In genomic region chr3:95285390-95285789, GRCm38 (mm10) we compare ENCODE assay signal across 18 mouse cellular contexts. TPM values are rescaled to one million over a fixed set of nuclear protein-coding genes. Genes with fewer than 3 reads are reported as not detected.
A peak's percentile ranks its signal among the peaks of the same experiment; 100 is the strongest.
DNase-seq lines count a peak whose midpoint lies in the region; ATAC-seq and TF ChIP-seq lines count a peak whose summit lies in the region.
"Had no signal": no experiment of that assay in that cellular context is flagged by ENCODE, and none has a peak within 500 bp of the region (broad histone marks: within the 10 kb centered on the region; RNA-seq: fewer than 3 reads in every experiment).

No protein-coding gene starts in this region.

- H3K9ac ChIP-seq in forebrain, embryonic 14.5 days (ENCODE audit: low read length) = 0 out of 2 replicates have a peak overlapping the region, but pooled peaks have one; percentile 17
- H3K9ac ChIP-seq in forebrain, postnatal 0 days = no peak overlapping the region
- H3K9ac ChIP-seq in midbrain, embryonic 12.5 days (replicated peaks) = no peak overlapping the region
- H3K9ac ChIP-seq in midbrain, embryonic 15.5 days = no peak overlapping the region
- H3K9ac ChIP-seq: embryonic facial prominence, embryonic 12.5 days had no signal

- H3K9me3 ChIP-seq in forebrain, embryonic 14.5 days (replicated peaks; ENCODE audit: control insufficient read depth, low read length) = no peaks in the 10 kb centered on the region
- H3K9me3 ChIP-seq in forebrain, postnatal 0 days (ENCODE audit: low read length) = no peaks in the 10 kb centered on the region
- H3K9me3 ChIP-seq in midbrain, embryonic 12.5 days = no peaks in the 10 kb centered on the region
- H3K9me3 ChIP-seq in midbrain, embryonic 15.5 days = no peaks in the 10 kb centered on the region
- H3K9me3 ChIP-seq: embryonic facial prominence, embryonic 12.5 days; heart, embryonic 12.5 days; neural tube, embryonic 12.5 days had no signal

- no peak for DNase-seq in forebrain, embryonic 14.5 days (ENCODE audit: low spot score)
- no peak for DNase-seq in forebrain, postnatal 0 days
- no peak for DNase-seq in left cerebral cortex, adult 2 months (ENCODE audit: extremely low spot score in 1 of 2, low spot score in 2 of 2)
- no peak for DNase-seq in left cerebral cortex, adult 8-10 months (ENCODE audit: low spot score in 2 of 2)
- no peak for DNase-seq in retina, postnatal 1 day
- DNase-seq in frontal cortex, postnatal 36 days (ENCODE audit: low spot score in 2 of 2) = no peak
- DNase-seq: cerebellum, adult 11 months; heart, postnatal 36 days; lung, postnatal 36 days; right cerebral cortex, postnatal 4 days; thymus, postnatal 14 days had no signal

- H3K36me3 ChIP-seq in forebrain, embryonic 14.5 days (ENCODE audit: control insufficient read depth, insufficient read depth, low read length) = peaks cover 33% of the 10 kb centered on the region
- H3K36me3 ChIP-seq in forebrain, postnatal 0 days (ENCODE audit: insufficient read depth) = peaks cover 11% of the 10 kb centered on the region; the same call in 1 of the 2 replicates
- H3K36me3 ChIP-seq in midbrain, embryonic 12.5 days = peaks cover 25% of the 10 kb centered on the region
- peaks cover 6% of the 10 kb centered on the region; the same call in 1 of the 2 replicates for H3K36me3 ChIP-seq in midbrain, embryonic 15.5 days (replicated peaks)

- no peak for ATAC-seq in forebrain, embryonic 14.5 days
- no peak for ATAC-seq in forebrain, postnatal 0 days
- no peak for ATAC-seq in midbrain, embryonic 12.5 days (ENCODE audit: low FRiP score, low read depth)
- no peak for ATAC-seq in midbrain, embryonic 15.5 days (replicated peaks)

- intact Hi-C loops in left cerebral cortex, adult 2 months (cut with DNase I) = no loop called here

- peaks cover 11% of the 10 kb centered on the region for H3K4me1 ChIP-seq in forebrain, embryonic 14.5 days (ENCODE audit: control insufficient read depth, insufficient read depth, low read length)
- H3K4me1 ChIP-seq in forebrain, postnatal 0 days (ENCODE audit: insufficient read depth) = peaks cover 11% of the 10 kb centered on the region
- H3K4me1 ChIP-seq in midbrain, embryonic 12.5 days = peaks cover 20% of the 10 kb centered on the region
- H3K4me1 ChIP-seq in midbrain, embryonic 15.5 days = peaks cover 28% of the 10 kb centered on the region

- no peak overlapping the region for H3K27ac ChIP-seq in forebrain, embryonic 14.5 days (ENCODE audit: low read depth, low read length)
- H3K27ac ChIP-seq in forebrain, postnatal 0 days (ENCODE audit: low read depth, low read length) = no peak overlapping the region
- peak overlapping the region; percentile 28 for H3K27ac ChIP-seq in left cerebral cortex, adult 2 months
- H3K27ac ChIP-seq in midbrain, embryonic 12.5 days (replicated peaks) = no peak overlapping the region
- H3K27ac ChIP-seq in midbrain, embryonic 15.5 days = no peak overlapping the region
- H3K27ac ChIP-seq: embryonic facial prominence, embryonic 12.5 days; neural tube, embryonic 12.5 days had no signal

- no peak for TF ChIP-seq CTCF in forebrain, postnatal 0 days (IDR thresholded peaks at IDR 0.05; ENCODE audit: low read depth)
- no peak for TF ChIP-seq CTCF in left cerebral cortex, adult 2 months (IDR thresholded peaks at IDR 0.05)

- H3K4me2 ChIP-seq in forebrain, embryonic 14.5 days (ENCODE audit: low read length) = no peak overlapping the region
- no peak overlapping the region for H3K4me2 ChIP-seq in forebrain, postnatal 0 days (ENCODE audit: low read depth)
- peak overlapping the region; percentile 6; the same call in 1 of the 2 replicates for H3K4me2 ChIP-seq in midbrain, embryonic 12.5 days (replicated peaks)
- H3K4me2 ChIP-seq in midbrain, embryonic 15.5 days = no peak overlapping the region
- H3K4me2 ChIP-seq: embryonic facial prominence, embryonic 12.5 days; heart, embryonic 12.5 days had no signal

- WGBS in forebrain, embryonic 14.5 days = 96% methylated on average over 5 of the region's 5 CpGs
- 90% methylated on average over 5 of the region's 5 CpGs for WGBS in forebrain, postnatal 0 days
- 96% methylated on average over 5 of the region's 5 CpGs for WGBS in midbrain, embryonic 12.5 days
- 93% methylated on average over 5 of the region's 5 CpGs for whole genome bisulfite sequencing in midbrain, embryonic 15.5 days

- H3K4me3 ChIP-seq in forebrain, embryonic 14.5 days (ENCODE audit: low read depth, low read length) = no peak overlapping the region
- H3K4me3 ChIP-seq in forebrain, postnatal 0 days (ENCODE audit: low read depth, low read length) = no peak overlapping the region
- no peak overlapping the region for H3K4me3 ChIP-seq in left cerebral cortex, adult 2 months
- no peak overlapping the region for H3K4me3 ChIP-seq in midbrain, embryonic 12.5 days
- H3K4me3 ChIP-seq in midbrain, embryonic 15.5 days = no peak overlapping the region
- H3K4me3 ChIP-seq: embryonic facial prominence, embryonic 12.5 days; heart, embryonic 12.5 days; neural tube, embryonic 12.5 days had no signal

- no peaks in the 10 kb centered on the region for H3K27me3 ChIP-seq in forebrain, embryonic 14.5 days (replicated peaks; ENCODE audit: control insufficient read depth, insufficient read depth, low read length)
- no peaks in the 10 kb centered on the region for H3K27me3 ChIP-seq in forebrain, postnatal 0 days (ENCODE audit: insufficient read depth, low read length)
- H3K27me3 ChIP-seq in midbrain, embryonic 12.5 days = no peaks in the 10 kb centered on the region
- H3K27me3 ChIP-seq in midbrain, embryonic 15.5 days (replicated peaks) = no peaks in the 10 kb centered on the region
- H3K27me3 ChIP-seq: embryonic facial prominence, embryonic 12.5 days; heart, embryonic 12.5 days; neural tube, embryonic 12.5 days had no signal

RNA-seq across cellular contexts. Expression of gene Prune1, which starts 3.5 kb away (rescaled TPM):
- 40.7 and 42.7 TPM in 2 replicates for polyA plus RNA-seq in forebrain, embryonic 14.5 days (2014; fragmentation: Nextera tagmentation; extraction: Ambion mirVana)
- total RNA-seq in forebrain, postnatal 0 days (2014; rRNA removed) = 47.2 and 59.0 TPM in 2 replicates
- polyA plus RNA-seq in forebrain, postnatal 0 days (2015; fragmentation: Nextera tagmentation; extraction: Ambion mirVana) = 51.4 and 60.4 TPM in 2 replicates
- 10 to 100 TPM; 22.1 to 23.5 TPM for total RNA-seq in left cerebral cortex, adult 2 months (2021)
- 10 to 100 TPM; 24.0 to 27.2 (median 25.2) TPM for total RNA-seq in left cerebral cortex, adult 8-10 months (2022)
- 33.1 and 35.7 TPM in 2 replicates for polyA plus RNA-seq in midbrain, embryonic 12.5 days (2016; fragmentation: Nextera tagmentation; extraction: Ambion mirVana)
- 67.9 and 76.9 TPM in 2 replicates for polyA plus RNA-seq in midbrain, embryonic 15.5 days (2015; fragmentation: Nextera tagmentation; extraction: Ambion mirVana)

RNA-seq across cellular contexts. Expression of gene Mindy1, which starts 4.2 kb away (rescaled TPM):
- polyA plus RNA-seq in forebrain, embryonic 14.5 days (2014; fragmentation: Nextera tagmentation; extraction: Ambion mirVana) = 48.6 and 50.7 TPM in 2 replicates
- total RNA-seq in forebrain, postnatal 0 days (2014; rRNA removed) = 29.5 and 35.4 TPM in 2 replicates
- 33.6 and 38.9 TPM in 2 replicates for polyA plus RNA-seq in forebrain, postnatal 0 days (2015; fragmentation: Nextera tagmentation; extraction: Ambion mirVana)
- 10 to 100 TPM; 19.9 to 21.5 TPM for total RNA-seq in left cerebral cortex, adult 2 months (2021)
- 10 to 100 TPM; 20.7 to 24.3 (median 22.4) TPM for total RNA-seq in left cerebral cortex, adult 8-10 months (2022)
- 46.6 and 47.6 TPM in 2 replicates for polyA plus RNA-seq in midbrain, embryonic 12.5 days (2016; fragmentation: Nextera tagmentation; extraction: Ambion mirVana)
- 43.0 and 43.7 TPM in 2 replicates for polyA plus RNA-seq in midbrain, embryonic 15.5 days (2015; fragmentation: Nextera tagmentation; extraction: Ambion mirVana)

RNA-seq across cellular contexts. Expression of gene Anxa9, which starts 21.6 kb away (rescaled TPM):
- 0.27 and 0.64 TPM in 2 replicates for polyA plus RNA-seq in forebrain, embryonic 14.5 days (2014; fragmentation: Nextera tagmentation; extraction: Ambion mirVana)
- total RNA-seq in forebrain, postnatal 0 days (2014; rRNA removed) = 0.14 and 0.54 TPM in 2 replicates
- 0.24 and 0.40 TPM in 2 replicates for polyA plus RNA-seq in forebrain, postnatal 0 days (2015; fragmentation: Nextera tagmentation; extraction: Ambion mirVana)
- total RNA-seq in left cerebral cortex, adult 2 months (2021) = under 1 TPM; 0.61 to 1.00 TPM
- 1 to 10 TPM in 2 of 4 experiments, under 1 TPM in 2; 0.33 to 1.6 (median 0.93) TPM for total RNA-seq in left cerebral cortex, adult 8-10 months (2022)
- 1.0 and 1.1 TPM in 2 replicates for polyA plus RNA-seq in midbrain, embryonic 12.5 days (2016; fragmentation: Nextera tagmentation; extraction: Ambion mirVana)
- polyA plus RNA-seq in midbrain, embryonic 15.5 days (2015; fragmentation: Nextera tagmentation; extraction: Ambion mirVana) = 0.33 and 0.56 TPM in 2 replicates

RNA-seq across cellular contexts. Expression of gene Cers2, which starts 29.2 kb away (rescaled TPM):
- 75.8 and 91.8 TPM in 2 replicates for polyA plus RNA-seq in forebrain, embryonic 14.5 days (2014; fragmentation: Nextera tagmentation; extraction: Ambion mirVana)
- total RNA-seq in forebrain, postnatal 0 days (2014; rRNA removed) = 59.4 and 72.6 TPM in 2 replicates
- 68.6 and 77.9 TPM in 2 replicates for polyA plus RNA-seq in forebrain, postnatal 0 days (2015; fragmentation: Nextera tagmentation; extraction: Ambion mirVana)
- total RNA-seq in left cerebral cortex, adult 2 months (2021) = 10 to 100 TPM; 37.4 to 42.2 TPM
- total RNA-seq in left cerebral cortex, adult 8-10 months (2022) = 10 to 100 TPM; 51.9 to 63.7 (median 56.1) TPM
- 101 and 109 TPM in 2 replicates for polyA plus RNA-seq in midbrain, embryonic 12.5 days (2016; fragmentation: Nextera tagmentation; extraction: Ambion mirVana)
- 97.6 and 97.8 TPM in 2 replicates for polyA plus RNA-seq in midbrain, embryonic 15.5 days (2015; fragmentation: Nextera tagmentation; extraction: Ambion mirVana)

RNA-seq across cellular contexts. Expression of gene Bnipl, which starts 34.4 kb away (rescaled TPM):
- polyA plus RNA-seq in forebrain, embryonic 14.5 days (2014; fragmentation: Nextera tagmentation; extraction: Ambion mirVana) = not detected in 2 replicates
- total RNA-seq in forebrain, postnatal 0 days (2014; rRNA removed) = 0.23 and 0.33 TPM in 2 replicates
- polyA plus RNA-seq in forebrain, postnatal 0 days (2015; fragmentation: Nextera tagmentation; extraction: Ambion mirVana) = not detected in 2 replicates
- total RNA-seq in left cerebral cortex, adult 2 months (2021) = under 1 TPM; 0.61 to 0.87 TPM
- under 1 TPM in 3 of 4 experiments, not detected in 1; 0.37 to 0.72 (median 0.67) TPM for total RNA-seq in left cerebral cortex, adult 8-10 months (2022)
- 0.33 and 0.38 TPM in 2 replicates for polyA plus RNA-seq in midbrain, embryonic 12.5 days (2016; fragmentation: Nextera tagmentation; extraction: Ambion mirVana)
- 0.22 and 0.33 TPM in 2 replicates for polyA plus RNA-seq in midbrain, embryonic 15.5 days (2015; fragmentation: Nextera tagmentation; extraction: Ambion mirVana)
- total RNA-seq: common myeloid progenitor, adult 5-6 weeks; heart, postnatal 36 days; midbrain, postnatal 0 days had no signal
- polyA plus RNA-seq: heart, embryonic 12.5 days; midbrain, postnatal 0 days had no signal
